Mouse (Mus musculus) natural killer cell, adult 2 months (primary cell): ENCODE data around the gene Gast.
A peak's percentile ranks its signal among the peaks of the same experiment; 100 is the strongest.
"Not testable (repeated sequence)": the region's sequence is repeated elsewhere in the genome, so short reads cannot be mapped to it uniquely, and the experiment has no call there.

Source experiments
- DNase-seq, 2 experiments: peaks; one replicate each; pipeline ENCODE4 v3.0.0; 2022; ENCODE audit warnings: low spot score in 2 of 2

Gast gene

DNA sequence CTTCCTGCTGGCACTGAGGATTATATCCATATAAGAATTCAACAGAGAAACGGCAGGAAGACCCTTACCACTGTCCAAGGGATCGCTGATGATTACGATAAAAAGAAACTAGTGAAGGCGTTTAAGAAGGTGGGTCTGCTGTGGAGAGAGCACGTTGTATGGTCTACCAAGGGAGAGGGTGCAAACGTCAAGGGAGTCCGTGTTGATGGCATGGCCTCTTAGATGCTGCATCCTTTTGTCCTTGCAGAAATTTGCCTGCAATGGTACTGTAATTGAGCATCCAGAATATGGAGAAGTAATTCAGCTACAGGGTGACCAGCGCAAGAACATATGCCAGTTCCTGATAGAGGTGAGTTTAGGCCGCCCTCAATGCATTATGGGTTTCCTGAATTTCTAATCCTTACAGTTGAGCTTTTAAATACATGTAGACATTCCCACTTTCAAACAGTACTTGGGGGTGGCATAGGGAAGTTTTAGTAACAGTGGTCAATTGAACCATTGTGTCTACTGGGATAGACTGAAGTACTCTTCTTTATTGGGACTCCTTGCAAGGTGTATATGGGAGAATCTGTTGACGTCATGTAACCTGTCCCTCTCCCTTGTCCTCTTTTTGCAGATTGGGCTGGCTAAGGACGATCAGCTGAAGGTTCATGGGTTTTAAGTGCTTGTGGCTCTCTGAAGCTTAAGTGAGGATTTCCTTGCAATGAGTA is 13.4 kb upstream of the Gast start:
- not testable (repeated sequence) for DNase-seq

DNA sequence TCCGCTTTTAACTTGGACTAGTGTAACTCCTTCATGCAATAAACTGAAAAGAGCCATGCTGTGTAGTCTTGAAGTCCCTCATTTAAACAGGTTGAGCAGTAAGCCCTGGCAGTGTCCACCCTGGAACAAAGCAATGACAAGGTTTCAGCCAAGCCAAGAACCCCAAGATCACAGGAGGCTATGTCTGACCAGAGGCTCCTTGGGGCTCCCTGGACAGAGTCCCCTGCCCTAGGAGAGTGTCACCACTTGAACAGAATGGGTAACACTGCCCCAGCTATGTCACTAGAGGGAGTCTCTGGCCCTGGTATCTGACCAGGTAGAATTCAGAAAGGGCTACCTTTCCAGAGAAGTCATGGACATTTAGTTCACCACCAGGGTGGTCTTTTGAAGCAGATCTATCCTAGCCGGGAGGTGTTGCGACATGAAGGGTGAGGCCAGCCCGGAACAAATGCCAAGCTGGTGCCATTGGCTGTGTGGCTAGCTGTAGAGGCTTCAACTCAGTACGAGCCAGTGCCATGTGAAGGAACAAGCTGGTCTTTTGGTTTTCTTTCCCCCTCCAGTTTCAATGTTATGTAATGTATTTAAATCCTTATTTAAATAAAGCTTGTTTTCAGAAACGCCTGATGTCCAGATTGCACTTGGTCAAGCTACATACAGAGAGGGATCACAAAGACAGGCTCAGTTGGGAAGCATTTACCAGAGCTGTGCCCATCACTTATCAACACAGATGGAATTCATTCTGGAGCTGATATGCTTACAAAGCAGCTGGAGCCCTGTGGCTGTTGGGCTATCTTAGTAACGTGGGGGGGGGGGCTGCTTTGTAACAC is 12.5 kb upstream of the Gast start:
- DNase-seq: peak in 1 of 2 experiments; percentile 18

DNA sequence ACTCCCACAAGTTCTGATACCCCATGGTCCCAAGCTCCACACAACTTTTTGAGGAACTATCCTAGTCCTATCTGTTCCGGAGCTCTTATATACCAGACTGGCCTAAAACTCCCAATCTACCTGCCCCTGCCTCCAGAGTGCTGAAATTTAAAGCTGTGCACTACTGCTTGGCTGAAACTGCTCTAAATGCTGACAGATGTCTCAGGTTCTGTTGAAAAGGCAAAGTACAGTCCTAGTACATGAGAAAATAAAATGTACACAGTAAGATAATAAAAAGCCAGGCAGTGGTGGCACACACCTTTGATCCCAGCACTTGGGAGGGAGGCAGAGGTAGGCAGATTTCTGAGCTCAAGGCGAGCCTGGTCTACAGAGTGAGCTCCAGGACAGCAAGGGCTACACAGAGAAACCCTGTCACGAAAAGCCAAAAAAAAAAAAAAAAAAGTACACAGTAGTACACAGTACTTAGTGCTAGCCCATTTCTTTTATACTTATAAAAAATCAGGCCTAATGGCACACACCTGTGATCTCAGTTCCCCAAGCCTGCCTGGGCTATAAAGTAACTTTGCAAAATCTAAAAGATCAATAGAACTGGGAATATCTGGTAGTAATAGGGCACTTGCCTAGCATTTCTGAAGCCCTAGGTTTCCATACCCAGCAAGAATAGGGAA is 11.5 kb upstream of the Gast start:
- DNase-seq: peak; percentile 28 to 35

DNA sequence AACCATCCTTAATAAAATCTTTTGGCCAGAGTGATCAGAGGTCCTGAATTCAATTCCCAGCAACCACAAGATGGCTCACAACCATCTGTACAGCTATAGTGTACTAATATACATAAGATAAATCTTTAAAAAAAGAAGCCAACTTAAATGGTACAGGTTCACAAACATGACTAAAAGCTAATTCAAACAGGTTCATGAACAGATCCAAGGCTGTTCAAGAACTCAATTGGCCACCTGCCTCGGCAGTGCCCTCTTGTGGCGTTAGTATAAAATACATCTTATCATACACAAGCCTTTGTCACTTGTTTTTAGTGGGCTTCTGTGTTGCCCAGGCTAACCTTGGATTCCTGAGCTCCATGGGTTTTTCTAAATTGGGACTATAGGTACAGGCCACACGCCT is 10.6 kb upstream of the Gast start:
- peak; percentile 67 to 72 for DNase-seq

DNA sequence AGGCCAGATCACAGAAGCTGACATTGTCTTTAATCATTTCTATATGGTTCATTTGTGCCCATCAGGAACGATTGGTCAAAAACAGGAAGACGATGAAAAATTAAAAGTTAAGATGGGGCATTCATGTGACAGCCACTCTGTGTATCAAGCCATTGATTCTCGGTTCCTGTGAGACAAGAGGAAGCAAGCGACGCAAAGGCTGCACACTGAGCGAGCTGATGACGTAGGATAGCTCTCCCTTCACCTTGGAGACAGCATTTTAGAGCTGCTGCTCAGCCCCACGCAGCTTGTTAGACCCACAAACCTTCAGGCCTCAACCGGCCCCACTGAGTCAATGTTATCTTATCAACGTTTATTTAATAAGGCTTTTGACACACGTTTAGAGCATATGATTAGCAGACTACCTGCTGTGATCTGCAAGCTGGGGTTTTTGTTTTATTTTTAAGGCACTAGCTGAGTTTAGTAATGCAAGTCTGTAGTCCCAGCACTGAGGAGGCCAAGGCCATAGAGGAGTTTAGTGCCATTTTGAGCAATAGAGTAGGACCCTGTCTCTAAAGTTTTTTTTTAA is 9.1 kb upstream of the Gast start:
- DNase-seq: no peak

DNA sequence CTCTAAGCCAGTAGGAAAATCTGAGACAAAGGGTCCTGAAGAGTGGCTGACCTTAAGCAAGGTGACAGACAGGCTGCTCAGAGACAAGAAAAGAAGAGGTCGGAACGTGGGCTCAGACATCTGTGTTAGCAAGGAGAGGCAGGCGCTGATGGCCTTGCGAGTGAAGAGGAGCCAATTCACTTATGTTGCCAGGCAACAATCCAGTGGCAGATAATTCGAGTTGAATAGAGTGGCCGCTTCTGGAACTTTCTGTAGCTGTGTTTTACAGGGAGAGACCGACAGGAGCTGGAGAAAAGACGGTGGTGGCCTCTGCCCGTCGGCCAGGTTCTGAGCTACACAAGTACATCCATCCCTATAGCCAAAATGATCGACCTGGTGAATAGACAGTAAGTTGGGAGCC is 6.9 kb upstream of the Gast start:
- DNase-seq: no peak

DNA sequence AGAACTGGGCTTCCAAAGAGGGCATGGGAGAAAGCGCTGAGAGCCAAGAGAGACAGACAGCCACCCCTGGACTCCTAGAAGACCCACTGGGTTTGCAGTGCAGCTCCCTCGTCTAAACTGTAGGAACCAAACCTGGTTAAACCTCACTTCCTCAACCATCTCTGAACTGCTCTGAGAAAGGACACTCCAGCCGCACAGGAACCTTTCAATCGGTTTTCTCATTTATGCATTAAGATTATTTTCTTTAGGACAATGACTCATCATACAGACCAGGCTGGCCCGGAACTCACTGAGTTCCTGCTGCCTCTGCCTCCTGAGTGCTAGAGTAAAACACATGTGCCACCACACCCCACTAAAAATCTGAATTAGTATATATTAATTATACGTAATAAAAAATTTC is 6.4 kb upstream of the Gast start:
- no peak for DNase-seq

DNA sequence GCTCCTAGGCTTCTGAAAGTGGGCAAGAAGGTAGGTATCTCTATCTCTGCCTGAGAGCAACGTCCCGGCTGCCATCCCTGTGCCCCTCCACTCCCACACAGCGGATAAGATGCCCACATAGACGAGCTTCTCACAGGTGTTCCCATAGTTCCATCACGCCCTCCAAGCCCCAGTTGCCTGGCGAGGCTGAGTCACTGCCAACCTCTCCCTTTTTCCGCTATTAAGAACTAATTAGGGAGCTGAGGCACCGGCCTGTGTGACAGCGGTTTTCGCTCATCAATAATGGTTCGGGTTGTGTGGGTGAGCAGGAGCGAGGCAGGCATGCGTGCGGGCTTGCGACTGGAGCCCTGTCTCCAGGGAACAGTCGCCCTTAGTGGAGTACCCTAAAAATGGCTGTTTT is 4.0 kb upstream of the Gast start:
- no peak for DNase-seq

DNA sequence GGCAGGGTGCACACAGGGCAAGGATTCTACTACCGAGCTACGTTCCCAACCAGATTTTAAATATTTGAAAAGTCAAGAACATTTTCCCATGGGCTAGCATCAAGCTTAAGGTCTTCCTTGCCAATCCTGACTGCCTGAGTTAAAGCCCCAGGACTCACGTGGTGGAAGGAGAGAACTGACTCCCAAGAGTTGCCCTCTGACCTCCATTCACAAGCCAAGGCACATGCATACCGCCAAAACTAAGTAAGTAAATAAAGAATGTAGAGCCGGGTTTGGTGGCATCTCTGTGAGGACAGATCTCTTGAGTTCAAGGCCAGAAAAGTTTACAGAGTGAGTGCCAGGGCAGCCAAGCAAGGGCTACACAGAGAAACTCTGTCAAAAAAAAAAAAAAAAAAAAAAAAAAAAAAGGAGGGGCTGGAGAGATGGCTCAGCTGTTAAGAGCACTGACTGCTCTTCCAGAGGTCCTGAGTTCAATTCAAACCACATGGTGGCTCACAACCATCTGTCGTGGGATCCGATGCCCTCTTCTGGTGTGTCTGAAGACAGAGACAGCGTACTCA is 3.3 kb upstream of the Gast start:
- not testable (repeated sequence) for DNase-seq

DNA sequence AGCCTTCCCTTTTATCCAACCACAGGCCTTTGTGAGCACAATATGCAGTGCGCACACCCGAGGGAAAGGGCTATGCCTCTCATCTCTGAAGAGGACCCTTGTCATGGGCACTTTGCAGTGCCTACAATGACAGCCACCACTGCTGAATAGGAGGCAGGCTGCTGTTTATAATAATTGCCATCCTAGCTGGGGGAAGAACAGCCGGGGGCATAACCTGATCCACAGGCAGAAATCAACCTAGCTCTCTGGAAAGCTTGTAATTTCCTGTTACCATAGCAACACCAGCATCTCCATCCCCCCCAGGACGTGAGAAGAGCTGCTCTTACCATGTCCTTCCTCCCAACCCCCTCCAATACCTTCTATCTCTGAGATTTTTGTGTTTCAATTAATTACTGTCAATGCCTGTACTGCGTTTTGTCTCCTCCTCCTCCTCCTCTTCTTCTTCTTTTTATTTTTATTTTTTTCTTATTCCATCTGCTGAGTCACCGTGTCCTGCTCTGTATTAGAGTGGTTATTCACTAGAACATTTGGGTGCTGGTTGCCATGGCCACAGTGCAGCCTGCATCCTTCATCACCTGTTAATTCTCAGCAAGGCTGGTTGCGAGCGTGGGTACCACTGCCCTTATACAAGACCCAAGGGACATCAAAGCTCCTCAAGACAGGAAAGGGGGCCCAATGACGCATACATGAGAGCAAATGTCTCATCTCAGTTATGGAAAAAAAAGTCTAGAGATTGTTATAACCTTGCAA is 1.3 kb upstream of the Gast start:
- DNase-seq: no peak

DNA sequence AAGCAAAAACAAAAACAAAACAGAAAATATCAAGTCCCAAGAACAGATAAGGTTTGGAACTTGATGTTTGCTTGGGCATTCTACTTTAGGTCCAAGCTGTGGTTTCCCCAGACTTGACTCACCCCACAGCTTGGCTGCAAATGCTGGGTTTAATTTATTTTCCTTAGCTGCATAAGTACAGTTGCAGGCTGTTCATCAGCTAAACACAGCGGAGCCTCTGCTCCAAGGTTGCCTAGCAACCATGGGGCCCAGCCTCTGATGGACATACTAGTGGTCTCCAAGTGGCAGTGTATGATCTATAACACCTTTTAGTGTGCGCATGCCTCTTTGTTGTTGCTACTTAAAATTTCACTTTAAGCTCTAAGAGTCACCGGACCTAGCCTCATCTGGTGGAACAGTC is 1.5 kb downstream of the Gast start:
- no peak for DNase-seq

DNA sequence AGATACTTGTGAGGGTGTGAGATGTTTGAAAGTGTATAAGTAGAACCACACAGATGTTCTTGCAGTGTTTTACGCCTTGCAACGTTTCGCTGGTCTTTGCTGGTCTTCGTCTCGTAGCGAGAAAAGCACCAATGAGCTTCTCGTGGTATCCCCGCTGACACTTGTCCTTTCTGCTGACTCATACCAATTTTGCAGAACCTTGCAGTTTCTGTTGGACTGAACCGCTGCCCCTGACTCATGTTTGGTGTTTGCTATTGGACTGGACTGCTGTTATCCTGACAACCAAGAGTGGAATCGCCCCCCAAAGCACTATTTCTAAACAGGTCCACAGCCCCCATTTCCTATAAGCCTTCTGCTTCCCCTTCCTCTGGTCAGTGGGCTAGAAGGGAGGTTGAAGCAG is 10.1 kb downstream of the Gast start:
- no peak for DNase-seq

DNA sequence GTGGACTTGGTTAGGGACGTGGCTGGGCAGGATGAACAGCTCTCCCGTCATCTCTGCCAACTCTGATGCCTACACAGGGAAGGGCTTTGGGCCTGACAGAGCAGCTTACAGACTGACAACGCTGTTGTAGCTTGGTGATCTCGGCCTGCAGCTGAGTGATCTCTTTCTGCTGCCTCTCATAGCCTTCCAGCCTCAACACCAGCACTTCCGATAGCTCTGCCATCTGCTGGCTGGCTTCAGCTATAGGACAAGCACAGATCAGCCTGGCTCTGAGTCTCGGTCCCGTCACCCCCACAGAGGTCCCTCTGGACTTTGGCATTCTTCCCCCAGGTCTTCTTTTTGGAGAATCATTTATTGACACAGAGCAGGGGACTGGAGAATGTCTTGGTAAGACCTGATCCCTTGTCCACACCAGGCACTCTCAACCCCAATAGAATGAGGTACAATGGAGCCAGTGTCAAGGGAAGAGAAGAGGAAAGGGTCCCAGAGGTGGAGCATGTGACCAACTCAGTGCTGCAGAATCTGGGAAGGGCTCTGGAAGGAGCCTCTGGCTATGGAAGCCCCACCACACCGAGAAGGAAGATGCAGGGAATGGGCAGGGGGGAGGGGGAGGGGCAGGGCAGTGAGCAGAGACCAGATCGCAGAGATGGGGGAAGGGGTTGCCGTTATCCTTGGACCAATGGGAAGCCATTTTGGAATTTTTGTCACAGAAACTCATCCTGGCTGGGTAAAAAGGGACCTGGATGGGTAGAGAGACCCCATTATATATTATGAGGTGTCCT is 18.1 kb downstream of the Gast start:
- no peak for DNase-seq

DNA sequence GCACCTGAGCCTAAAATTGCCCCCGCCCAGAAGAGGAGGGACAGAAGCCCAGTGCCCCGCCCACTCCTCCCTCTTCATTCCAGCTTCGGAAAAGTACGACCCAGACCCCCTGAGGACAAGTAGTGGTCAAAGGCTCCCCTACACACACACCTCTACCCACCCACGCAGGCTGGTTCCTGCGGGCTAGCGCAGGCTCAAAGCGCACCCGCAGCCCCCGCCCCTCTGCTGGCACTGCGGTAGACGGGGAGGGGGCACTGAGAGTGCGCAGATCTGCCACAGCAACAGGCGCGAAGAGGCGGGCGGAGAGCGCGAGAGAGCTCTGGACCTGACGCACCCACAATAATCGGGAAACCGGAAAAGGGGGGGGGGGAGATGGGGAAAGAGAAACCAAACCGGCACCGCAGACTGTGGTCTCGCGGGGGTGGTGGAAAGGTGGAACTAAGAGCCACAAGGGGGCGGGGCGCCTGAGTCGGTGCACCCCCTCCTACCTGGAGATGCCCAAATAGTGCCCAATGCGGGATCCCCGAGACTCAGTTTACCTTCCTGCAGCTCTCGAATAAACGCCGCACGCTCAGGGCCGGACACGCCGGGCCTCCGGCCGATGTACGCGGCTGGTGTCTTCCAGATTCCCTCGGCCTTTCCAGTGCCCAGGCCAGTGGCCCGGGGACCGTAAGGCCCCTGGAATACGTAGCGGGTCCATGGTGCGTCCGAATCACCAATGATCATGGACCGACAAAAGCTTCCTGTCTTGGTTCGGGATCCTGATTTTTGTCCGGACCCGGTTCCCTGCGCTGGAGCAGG is 21.1 kb downstream of the Gast start:
- peak; percentile 26 to 41 for DNase-seq

DNA sequence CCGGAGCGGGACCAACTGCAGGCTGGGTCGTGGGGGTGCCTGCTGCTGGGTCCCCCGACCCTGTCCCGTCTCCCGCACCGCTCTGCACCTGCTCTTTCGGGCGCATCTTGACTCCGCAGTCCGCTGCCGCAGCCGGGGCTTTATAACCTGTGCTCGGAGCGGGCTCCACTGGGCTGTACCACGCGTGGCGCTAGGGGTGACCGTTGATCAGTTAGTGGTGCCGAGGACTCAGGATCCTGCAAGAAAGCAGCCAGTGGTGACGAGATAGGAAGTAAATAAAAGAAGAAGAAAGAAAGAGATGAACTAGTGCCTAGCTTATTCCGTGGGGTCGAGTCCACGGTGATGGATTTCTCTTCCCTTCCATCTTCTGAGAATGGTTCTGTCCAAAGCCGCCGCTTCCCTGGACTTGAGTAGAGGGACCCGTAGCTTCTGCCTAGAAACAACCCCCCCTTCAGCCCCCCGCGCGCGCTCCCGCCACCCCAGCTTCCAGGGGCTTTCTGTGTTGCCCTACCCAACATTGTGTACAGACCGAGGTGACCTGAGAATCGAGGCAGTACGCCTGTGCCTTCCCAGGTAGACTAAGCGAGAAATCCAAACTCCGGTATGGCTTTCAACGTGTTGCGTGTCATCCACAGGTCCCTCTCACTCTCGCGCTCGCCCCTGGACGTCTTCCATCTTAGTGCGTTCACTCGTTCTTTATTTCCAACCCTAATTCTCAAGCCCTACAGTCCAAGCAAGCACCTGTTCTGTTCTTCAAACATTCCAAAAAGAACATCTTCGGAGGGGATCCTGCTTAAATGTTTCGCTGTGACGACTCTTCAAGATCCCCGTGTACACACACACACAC is 22.0 kb downstream of the Gast start, which contains the start of gene Hap1:
Hap1 (minus strand) TSS at position 157 of the 847 bp plus-strand sequence.
- peak; percentile 42 to 53 for DNase-seq

DNA sequence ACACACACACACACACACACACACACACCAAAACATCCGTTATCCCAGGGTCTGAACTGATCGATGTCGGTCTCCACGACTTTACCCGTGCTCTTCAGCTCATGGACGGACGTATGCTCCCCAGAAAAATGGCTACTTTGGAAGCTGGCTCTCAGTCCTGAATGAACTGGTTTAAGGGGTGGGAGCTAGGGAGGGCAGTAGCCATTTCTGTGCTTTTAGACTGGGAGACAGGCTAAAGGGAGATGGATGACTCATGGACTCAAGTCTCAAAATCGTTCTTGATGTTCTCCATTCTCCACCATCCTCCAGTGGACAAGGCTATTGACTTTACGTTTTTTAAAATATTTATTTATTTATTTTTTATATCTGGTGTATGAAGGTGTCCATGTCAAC is 22.6 kb downstream of the Gast start:
- no peak for DNase-seq

DNA sequence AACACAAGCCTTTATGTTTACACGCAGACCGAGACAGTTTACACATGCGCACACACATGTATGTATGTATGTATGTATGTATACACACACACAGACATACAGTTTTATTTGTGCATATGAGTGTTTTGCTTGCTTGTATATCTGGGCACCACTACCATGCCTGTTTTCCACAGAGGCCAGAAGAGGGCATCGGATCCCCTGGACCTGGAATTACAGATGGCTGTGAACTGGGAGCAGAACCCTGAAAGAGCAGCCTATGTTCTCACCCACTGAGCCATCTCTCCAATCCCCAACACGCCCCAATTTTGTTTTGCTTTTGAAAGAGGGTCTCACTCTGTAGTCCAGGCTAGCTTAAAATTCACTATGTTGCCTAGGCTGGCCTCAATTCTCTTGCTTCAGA is 23.2 kb downstream of the Gast start:
- DNase-seq: no peak

DNA sequence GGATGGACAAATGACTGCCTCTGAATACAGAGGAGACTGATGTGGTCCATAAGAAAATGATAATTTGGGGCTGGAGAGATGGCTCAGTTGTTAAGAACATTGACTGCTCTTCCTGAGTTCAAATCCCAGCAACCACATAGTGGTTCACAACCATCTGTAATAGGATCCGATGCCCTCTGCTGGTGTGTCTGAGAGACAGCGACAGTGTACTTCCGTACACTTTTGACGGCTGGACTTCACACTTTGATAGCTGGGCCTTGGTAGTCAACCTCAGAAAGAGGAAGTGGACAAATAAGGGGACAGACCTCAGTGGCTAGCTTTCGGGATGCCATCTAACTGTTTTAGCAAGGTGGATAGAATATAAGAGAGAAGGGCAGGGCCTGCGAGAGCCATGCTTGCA is 26.0 kb downstream of the Gast start:
- DNase-seq: no peak

DNA sequence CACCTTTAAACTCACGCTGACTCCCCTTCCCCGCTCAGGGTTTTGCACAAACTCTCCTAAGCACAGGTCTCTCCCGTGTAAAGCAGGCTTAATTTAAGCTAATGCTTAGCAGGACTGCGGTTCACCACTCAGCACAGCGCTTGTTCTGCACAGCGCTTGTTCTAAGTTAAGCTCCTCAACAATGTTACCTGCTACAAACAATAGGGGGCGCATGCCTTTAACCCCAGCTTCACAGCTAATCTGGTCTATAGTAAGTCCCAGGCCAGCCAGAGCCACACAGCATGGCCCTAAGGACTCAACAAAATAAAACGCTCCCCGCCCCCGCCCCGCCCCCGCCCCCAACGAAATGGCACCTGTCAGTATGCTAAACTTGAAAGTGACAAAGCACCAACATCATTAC is 26.9 kb downstream of the Gast start:
- not testable (repeated sequence) for DNase-seq
